Mouse (Mus musculus) limb, embryonic 10.5 days (tissue): ENCODE results near the gene Kif24. TPM values are rescaled to one million over a fixed set of nuclear protein-coding genes. Genes with fewer than 3 reads are reported as not detected.

ENCODE experiments used
- DNase-seq: peaks from one replicate; pipeline ENCODE4 v3.0.0-alpha.2; 2017; ENCODE audit warnings: low spot score
- H3K27ac ChIP-seq: fragments of 300-500 bp; sonication (generic); 2 replicates; pipeline ENCODE4 v1.5.1; 2016; ENCODE audit warnings: mild to moderate bottlenecking
- H3K27me3 ChIP-seq: fragments of 300-500 bp; sonication (generic); 2 replicates; pipeline ENCODE4 v1.6.1; 2016; ENCODE audit warnings: low read depth, mild to moderate bottlenecking; ENCODE audit not compliant: poor library complexity, severe bottlenecking
- H3K36me3 ChIP-seq: fragments of 300-500 bp; sonication (generic); 2 replicates; pipeline ENCODE4 v1.6.1; 2016; ENCODE audit warnings: mild to moderate bottlenecking, moderate library complexity
- H3K4me1 ChIP-seq: fragments of 300-500 bp; sonication (generic); 2 replicates; pipeline ENCODE4 v1.6.1; 2016
- H3K4me3 ChIP-seq: fragments of 300-500 bp; sonication (generic); 2 replicates; pipeline ENCODE4 v1.5.1; 2016; ENCODE audit warnings: mild to moderate bottlenecking, moderate library complexity
- H3K9me3 ChIP-seq: fragments of 300-500 bp; sonication (generic); replicated peaks from 2 replicates; pipeline ENCODE4 v1.6.1; 2016; ENCODE audit warnings: mild to moderate bottlenecking
- WGBS: fragments of 180-500 bp; shearing (Covaris S2); methylation state at CpG from one replicate; pipeline ENCODE4 v1.1.7; 2016; 5-methylcytosine and 5-hydroxymethylcytosine counted together
- polyA plus RNA-seq: library from polyadenylated mRNA; unstranded; fragments of >200 nt; fragmentation: Nextera tagmentation; extraction: Ambion mirVana; gene quantifications from 2 replicates; pipeline ENCODE4 v1.2.1, GENCODE M21; 2016

The Kif24 gene
- polyA plus RNA-seq, 1 experiment from 2014 or later, result 14.5 TPM

GRCm38 (mm10) chr4:41349199-41349591 is 115.5 kb downstream of the Kif24 start:
- peaks cover 26% of the 10 kb centered on the region for H3K36me3 ChIP-seq
- H3K27ac ChIP-seq, result peak overlapping the region; percentile 95
- WGBS, result 1% methylated on average over 28 of the region's 28 CpGs
- H3K4me1 ChIP-seq, result peaks cover 13% of the 10 kb centered on the region; the same call in 1 of the 2 replicates
- H3K27me3 ChIP-seq, result no peaks in the 10 kb centered on the region
- no peaks in the 10 kb centered on the region for H3K9me3 ChIP-seq
- no peak for DNase-seq
- H3K4me3 ChIP-seq, result peak overlapping the region; percentile 88

GRCm38 (mm10) chr4:41348584-41349198 is 116.0 kb downstream of the Kif24 start, which contains the start of gene Ubap1:
TSS of gene Ubap1 (plus strand) at chr4:41348996.
- Histone ChIP-seq H3K4me1 (peaks cover 13% of the 10 kb centered on the region; the same call in 1 of the 2 replicates), H3K27ac (peak within 1 kb of the TSS; percentile 95), H3K27me3 (no peaks in the 10 kb centered on the region), H3K4me3 (peak within 1 kb of the TSS; percentile 88), H3K36me3 (peaks cover 25% of the 10 kb centered on the region), H3K9me3 (no peaks in the 10 kb centered on the region)
- peak; percentile 96 for DNase-seq
- under 1% methylated on average over 31 of the region's 31 CpGs for WGBS

GRCm38 (mm10) chr4:41347839-41348238 is 116.8 kb downstream of the Kif24 start:
- Histone ChIP-seq H3K4me1 (peaks cover 13% of the 10 kb centered on the region; the same call in 1 of the 2 replicates), H3K36me3 (peaks cover 20% of the 10 kb centered on the region), H3K27ac (no peak overlapping the region), H3K27me3 (no peaks in the 10 kb centered on the region), H3K4me3 (peak overlapping the region; percentile 88; the same call in 1 of the 2 replicates), H3K9me3 (no peaks in the 10 kb centered on the region)
- no peak for DNase-seq
- 68% methylated on average over 4 of the region's 5 CpGs for WGBS

- Histone ChIP-seq H3K36me3 (peaks cover 2% of the 10 kb centered on the region), H3K4me3 (no peak overlapping the region), H3K4me1 (peaks cover 13% of the 10 kb centered on the region; the same call in 1 of the 2 replicates), H3K27me3 (no peaks in the 10 kb centered on the region), H3K27ac (no peak overlapping the region), H3K9me3 (no peaks in the 10 kb centered on the region)
- no peak for DNase-seq
- WGBS, result 73% methylated on average over 2 of the region's 2 CpGs
Observed at GRCm38 (mm10) chr4:41346011-41346410, 118.7 kb downstream of the Kif24 start.

- no peak overlapping the region for H3K4me3 ChIP-seq
- DNase-seq, result no peak
- no peaks in the 10 kb centered on the region for H3K27me3 ChIP-seq
- no peaks in the 10 kb centered on the region for H3K9me3 ChIP-seq
- WGBS, result 79% methylated on average over 11 of the region's 11 CpGs
- no peaks in the 10 kb centered on the region for H3K4me1 ChIP-seq
- H3K27ac ChIP-seq, result no peak overlapping the region
- no peaks in the 10 kb centered on the region for H3K36me3 ChIP-seq
Observed at GRCm38 (mm10) chr4:41340912-41341550, 123.7 kb downstream of the Kif24 start.

Other genes with a start within 250 kb of the Kif24 start
- 95.6 and 106 TPM in 2 replicates for gene Ubap2, start 189.7 kb downstream of the Kif24 start, polyA plus RNA-seq
- 55.0 and 59.5 TPM in 2 replicates for gene Dcaf12, start 150.0 kb downstream of the Kif24 start, polyA plus RNA-seq
- 58.6 and 59.4 TPM in 2 replicates for gene Ubap1, start 115.9 kb downstream of the Kif24 start, polyA plus RNA-seq
- 54.3 and 56.9 TPM in 2 replicates for gene Nudt2, start 264 bp upstream of the Kif24 start, polyA plus RNA-seq
- gene AI464131, start 38.2 kb upstream of the Kif24 start, polyA plus RNA-seq, result 3.4 and 5.2 TPM in 2 replicates
- 4.3 and 7.3 TPM in 2 replicates for gene 1110017D15Rik, start 52.4 kb upstream of the Kif24 start, polyA plus RNA-seq
- 1.1 and 1.9 TPM in 2 replicates for gene Fam219a, start 104.7 kb upstream of the Kif24 start, polyA plus RNA-seq
- gene Dnaic1, start 104.9 kb upstream of the Kif24 start, polyA plus RNA-seq, result 0.93 and 1.7 TPM in 2 replicates
- 21.0 and 24.2 TPM in 2 replicates for gene Enho, start 175.4 kb upstream of the Kif24 start, polyA plus RNA-seq
- 6.1 and 7.8 TPM in 2 replicates for gene Cntfr, start 232.2 kb upstream of the Kif24 start, polyA plus RNA-seq
- 202 and 253 TPM in 2 replicates for gene Il11ra1, start 235.1 kb upstream of the Kif24 start, polyA plus RNA-seq
- gene Rpp25l, start 248.6 kb upstream of the Kif24 start, polyA plus RNA-seq, result 93.6 and 101 TPM in 2 replicates